Mouse (Mus musculus) heart, embryonic 13.5 days (tissue): ENCODE results near the gene Gm8206. TPM values are rescaled to one million over a fixed set of nuclear protein-coding genes. Genes with fewer than 3 reads are reported as not detected.
"Not testable (repeated sequence)": the region's sequence is repeated elsewhere in the genome, so short reads cannot be mapped to it uniquely, and the experiment has no call there.

Experiments used
- ATAC-seq: fragments of 200-750 bp; cut with Nextera tagmentation; 2 replicates; pipeline ENCODE4 v1.8.0; 2017; ENCODE audit warnings: moderate TSS enrichment; ENCODE audit not compliant: insufficient number of reproducible peaks, low FRiP score, low TSS enrichment; ENCODE audit errors: extremely low read depth
- H3K27ac ChIP-seq: fragments of 300-500 bp; sonication (generic); replicated peaks from 2 replicates; pipeline ENCODE4 v1.5.1; 2015; ENCODE audit warnings: moderate library complexity, mild to moderate bottlenecking, inconsistent platforms
- H3K27me3 ChIP-seq: fragments of 300-500 bp; sonication (generic); replicated peaks from 2 replicates; pipeline ENCODE4 v1.6.1; 2015; ENCODE audit warnings: mild to moderate bottlenecking, inconsistent platforms
- H3K36me3 ChIP-seq: fragments of 300-500 bp; sonication (generic); 2 replicates; pipeline ENCODE4 v1.6.1; 2015; ENCODE audit warnings: mild to moderate bottlenecking, inconsistent platforms
- H3K4me1 ChIP-seq: fragments of 300-500 bp; sonication (generic); 2 replicates; pipeline ENCODE4 v1.6.1; 2015; ENCODE audit warnings: inconsistent platforms
- H3K4me2 ChIP-seq: fragments of 300-500 bp; sonication (generic); 2 replicates; pipeline ENCODE4 v1.6.1; 2015; ENCODE audit warnings: inconsistent platforms, mild to moderate bottlenecking, moderate library complexity
- H3K4me3 ChIP-seq: fragments of 300-500 bp; sonication (generic); 2 replicates; pipeline ENCODE4 v1.5.1; 2015; ENCODE audit warnings: moderate library complexity, mild to moderate bottlenecking, inconsistent platforms
- H3K9ac ChIP-seq: fragments of 300-500 bp; sonication (generic); 2 replicates; pipeline ENCODE4 v1.6.1; 2015; ENCODE audit warnings: inconsistent platforms, mild to moderate bottlenecking, moderate library complexity
- H3K9me3 ChIP-seq: fragments of 300-500 bp; sonication (generic); 2 replicates; pipeline ENCODE4 v1.6.1; 2016; ENCODE audit warnings: inconsistent platforms
- WGBS: fragments of 180-500 bp; shearing (Covaris S2); methylation state at CpG from one replicate; pipeline ENCODE4 v1.1.7; 2015; ENCODE audit warnings: mixed read lengths; 5-methylcytosine and 5-hydroxymethylcytosine counted together
- polyA plus RNA-seq: library from polyadenylated mRNA; unstranded; fragments of >200 nt; fragmentation: Nextera tagmentation; extraction: Ambion mirVana; gene quantifications from 2 replicates; pipeline ENCODE4 v1.2.1, GENCODE M21; 2015

Gene Gm8206
- 0.57 and 0.78 TPM in 2 replicates for polyA plus RNA-seq

- not testable (repeated sequence) for H3K4me3 ChIP-seq, H3K9me3 ChIP-seq, H3K27ac ChIP-seq, H3K27me3 ChIP-seq, ATAC-seq, H3K4me2 ChIP-seq, H3K4me1 ChIP-seq, H3K36me3 ChIP-seq, H3K9ac ChIP-seq
- WGBS, result 60% methylated on average over 2 of the region's 3 CpGs
Measured at GRCm38 (mm10) chr14:6093842-6094241, at the start of gene Gm8206. Gene Gm8206, minus strand, starts transcription at chr14:6093942.

DNA sequence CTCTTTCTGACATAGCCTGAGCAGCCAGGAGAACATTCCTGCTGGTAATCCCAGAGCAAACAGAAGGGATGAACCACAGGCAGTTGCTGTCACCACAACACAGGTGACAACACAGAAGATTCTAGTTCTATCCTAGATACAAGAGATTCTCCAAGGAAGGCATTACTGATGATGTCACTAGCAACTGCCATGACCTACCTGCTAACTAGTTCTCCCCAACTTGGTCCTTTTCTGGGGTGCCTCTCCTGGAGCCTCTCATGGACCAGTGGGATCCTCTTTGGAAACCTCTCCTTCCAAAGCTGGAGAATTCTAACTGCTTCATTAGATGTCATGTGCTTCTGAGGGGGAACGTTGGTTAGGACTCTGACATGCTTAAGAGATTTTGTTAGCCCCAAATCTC is 32.0 kb upstream of the Gm8206 start, which contains the start of gene Gm3476:
Gene Gm3476 (minus strand): TSS at position 101 of the 400 bp plus-strand sequence.
- H3K9ac ChIP-seq, H3K4me1 ChIP-seq, H3K9me3 ChIP-seq, ATAC-seq, H3K27me3 ChIP-seq, H3K36me3 ChIP-seq, H3K27ac ChIP-seq, H3K4me2 ChIP-seq, H3K4me3 ChIP-seq: not testable (repeated sequence)
- WGBS, result no CpG with 5 or more reads among the region's 1 CpGs

DNA sequence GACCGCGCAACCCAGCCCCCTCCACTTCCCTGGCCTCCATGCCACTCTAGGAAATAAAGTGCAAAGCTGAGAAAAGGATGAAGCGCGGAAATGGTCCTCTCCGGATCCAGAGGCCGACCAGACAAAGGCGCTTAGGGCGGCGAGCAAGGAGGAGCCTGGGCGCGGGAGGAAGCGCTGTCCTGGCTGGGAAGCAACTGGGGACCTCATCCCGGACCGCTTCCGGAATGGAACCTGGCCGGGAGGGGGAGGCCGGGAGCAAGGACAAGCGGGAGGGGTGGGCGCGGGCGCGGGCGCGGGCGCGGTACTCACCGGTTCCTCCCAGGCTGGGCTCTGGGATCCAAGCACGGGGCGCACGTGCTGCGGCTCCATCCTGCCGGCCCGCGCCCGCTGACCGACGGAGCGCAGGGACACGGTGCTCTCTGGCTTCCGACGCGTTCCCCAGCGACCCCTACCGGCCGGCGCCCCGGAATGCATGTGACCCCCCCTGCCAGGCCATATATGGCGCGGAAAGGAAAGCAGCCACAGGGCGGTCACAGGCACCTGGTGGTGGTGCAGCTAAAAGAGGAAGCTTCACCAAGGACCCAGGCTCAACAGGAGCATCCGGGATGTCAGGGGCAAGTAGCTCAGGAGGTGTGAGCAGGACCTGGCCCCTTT is 14.7 kb upstream of the Gm8206 start, which contains the start of gene Gm3468:
Gene Gm3468 (minus strand): TSS at position 394 of the 654 bp plus-strand sequence.
- ATAC-seq, H3K27me3 ChIP-seq, H3K9me3 ChIP-seq, H3K4me1 ChIP-seq, H3K36me3 ChIP-seq: not testable (repeated sequence)
- H3K27ac ChIP-seq, result 0 out of 2 replicates have a peak within 1 kb of the TSS, but pooled peaks have one; percentile 15
- peak within 1 kb of the TSS; percentile 48 for H3K4me3 ChIP-seq
- under 1% methylated on average over 40 of the region's 51 CpGs for WGBS
- peak within 1 kb of the TSS; percentile 63 for H3K4me2 ChIP-seq
- peak within 1 kb of the TSS; percentile 67 for H3K9ac ChIP-seq

DNA sequence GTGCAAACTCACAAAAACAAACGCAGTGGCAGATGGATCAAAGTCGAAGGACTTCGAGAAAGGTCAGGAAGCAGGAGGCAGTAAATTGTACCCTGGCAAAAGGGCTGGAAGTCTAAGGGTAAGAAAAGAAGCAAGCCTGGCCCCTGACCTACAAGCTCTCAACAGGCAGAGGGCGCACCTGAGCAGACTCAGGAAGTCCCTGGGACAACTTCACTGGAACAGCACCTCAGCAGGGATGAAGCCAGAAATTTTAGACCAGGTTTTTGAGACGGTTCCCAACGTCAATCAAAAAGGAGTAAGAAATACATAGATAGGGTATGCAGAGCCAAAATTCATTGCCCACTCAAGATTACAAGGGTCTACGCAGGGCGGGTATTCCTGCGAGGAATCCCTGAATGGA is 13.8 kb upstream of the Gm8206 start:
- peak overlapping the region; percentile 48 for H3K4me3 ChIP-seq
- H3K4me2 ChIP-seq, result peak overlapping the region; percentile 63
- not testable (repeated sequence) for H3K4me1 ChIP-seq, H3K27ac ChIP-seq, ATAC-seq, H3K36me3 ChIP-seq, H3K9me3 ChIP-seq, H3K27me3 ChIP-seq
- WGBS, result 11% methylated on average over 9 of the region's 9 CpGs
- peak overlapping the region; percentile 67; the same call in 1 of the 2 replicates for H3K9ac ChIP-seq

DNA sequence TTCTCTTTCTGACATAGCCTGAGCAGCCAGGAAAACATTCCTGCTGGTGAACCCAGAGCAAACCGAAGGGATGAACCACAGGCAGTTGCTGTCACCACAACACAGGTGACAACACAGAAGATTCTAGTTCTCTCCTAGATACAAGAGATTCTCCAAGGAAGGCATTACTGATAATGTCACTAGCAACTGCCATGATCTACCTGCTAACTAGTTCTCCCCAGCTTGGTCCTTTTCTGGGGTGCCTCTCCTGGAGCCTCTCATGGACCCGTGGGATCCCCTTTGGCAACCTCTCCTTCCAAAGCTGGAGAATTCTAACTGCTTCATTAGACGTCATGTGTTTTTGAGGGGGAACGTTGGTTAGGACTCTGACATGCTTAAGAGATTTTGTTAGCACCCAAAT is 35.6 kb downstream of the Gm8206 start, which contains the start of gene Gm6337:
Gene Gm6337 (minus strand): TSS at position 101 of the 400 bp plus-strand sequence.
- H3K27me3 ChIP-seq, H3K4me3 ChIP-seq, H3K9ac ChIP-seq, H3K27ac ChIP-seq, H3K4me2 ChIP-seq, H3K4me1 ChIP-seq, ATAC-seq, H3K9me3 ChIP-seq, H3K36me3 ChIP-seq: not testable (repeated sequence)
- 85% methylated on average over 3 of the region's 4 CpGs for WGBS

DNA sequence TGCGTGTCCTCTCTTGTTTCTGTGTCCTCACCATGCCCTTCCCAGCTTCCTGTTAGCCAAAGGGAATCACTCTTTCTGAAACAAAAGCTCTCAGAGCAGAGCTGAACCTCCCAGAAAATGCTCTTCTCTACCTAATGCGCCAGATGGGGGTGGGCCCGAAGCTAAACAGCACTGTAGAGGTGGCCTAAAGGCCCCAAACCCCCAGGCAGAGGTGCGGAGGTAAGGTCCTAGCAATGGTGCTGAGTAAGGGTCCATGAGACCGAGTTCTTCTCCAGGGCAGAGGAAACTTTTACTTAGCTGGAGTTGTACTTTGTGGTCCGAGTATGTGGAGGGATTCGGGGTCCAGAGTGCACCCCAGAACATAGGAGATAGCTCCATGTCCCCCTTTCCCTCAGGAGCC is 106.6 kb downstream of the Gm8206 start:
- not testable (repeated sequence) for H3K4me2 ChIP-seq

DNA sequence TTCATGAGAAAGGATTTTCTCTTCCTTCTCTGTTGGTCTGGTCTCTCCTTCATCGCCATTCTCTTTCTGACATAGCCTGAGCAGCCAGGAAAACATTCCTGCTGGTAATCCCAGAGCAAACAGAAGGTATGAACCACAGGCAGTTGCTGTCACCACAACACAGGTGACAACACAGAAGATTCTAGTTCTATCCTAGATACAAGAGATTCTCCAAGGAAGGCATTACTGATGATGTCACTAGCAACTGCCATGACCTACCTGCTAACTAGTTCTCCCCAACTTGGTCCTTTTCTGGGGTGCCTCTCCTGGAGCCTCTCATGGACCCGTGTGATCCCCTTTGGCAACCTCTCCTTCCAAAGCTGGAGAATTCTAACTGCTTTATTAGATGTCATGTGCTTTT is 114.7 kb downstream of the Gm8206 start, which contains the start of gene Gm3453:
Gene Gm3453 (minus strand): TSS at position 101 of the 400 bp plus-strand sequence.
- 61% methylated on average over 2 of the region's 2 CpGs for WGBS
- H3K4me3 ChIP-seq, H3K9me3 ChIP-seq, ATAC-seq, H3K4me2 ChIP-seq, H3K9ac ChIP-seq, H3K27me3 ChIP-seq, H3K4me1 ChIP-seq, H3K27ac ChIP-seq, H3K36me3 ChIP-seq: not testable (repeated sequence)

More for the DNA sequence above, 106.6 kb downstream of the Gm8206 start:
- not testable (repeated sequence) for H3K27ac ChIP-seq, H3K4me3 ChIP-seq, H3K9ac ChIP-seq, H3K9me3 ChIP-seq, H3K27me3 ChIP-seq, H3K36me3 ChIP-seq, H3K4me1 ChIP-seq, ATAC-seq
- 59% methylated on average over 7 of the region's 7 CpGs for WGBS

Other genes with a start within 250 kb of the Gm8206 start
- gene Gm8237, start 213.6 kb downstream of the Gm8206 start, polyA plus RNA-seq, result 0.17 TPM in 1 of 2 replicates, not detected in the other
- 0.56 and 0.59 TPM in 2 replicates for gene Gm3248, start 132.2 kb downstream of the Gm8206 start, polyA plus RNA-seq
- not detected in 2 replicates for gene Gm3453, start 114.8 kb downstream of the Gm8206 start, polyA plus RNA-seq
- not detected in 2 replicates for gene Gm6337, start 35.7 kb downstream of the Gm8206 start, polyA plus RNA-seq
- gene Gm3468, start 14.7 kb upstream of the Gm8206 start, polyA plus RNA-seq, result 2.4 and 2.8 TPM in 2 replicates
- not detected in 2 replicates for gene Gm3476, start 31.9 kb upstream of the Gm8206 start, polyA plus RNA-seq
- not detected in 2 replicates for gene Gm21560, start 125.3 kb upstream of the Gm8206 start, polyA plus RNA-seq
- 2.6 and 3.0 TPM in 2 replicates for gene Gm3411, start 193.3 kb upstream of the Gm8206 start, polyA plus RNA-seq
- gene Gm21103, start 210.9 kb upstream of the Gm8206 start, polyA plus RNA-seq, result 0.32 and 0.36 TPM in 2 replicates
- not detected in 2 replicates for gene Gm3618, start 249.7 kb upstream of the Gm8206 start, polyA plus RNA-seq